Mouse (Mus musculus) heart, adult 2 months (tissue): ENCODE results near the gene Lca5l.
A peak's percentile ranks its signal among the peaks of the same experiment; 100 is the strongest.

Experiments
- CTCF ChIP-seq: fragments of 200-600 bp; IDR thresholded peaks from 2 replicates; pipeline ENCODE4 v1.8.1; 2022; ENCODE audit warnings: antibody characterized with exemption, mild to moderate bottlenecking, moderate library complexity
- EP300 ChIP-seq: fragments of 200-500 bp; IDR thresholded peaks from 2 replicates; pipeline ENCODE4 v1.6.1; 2011; ENCODE audit warnings: low read depth, low read length, control low read depth; ENCODE audit not compliant: insufficient read depth

DNA sequence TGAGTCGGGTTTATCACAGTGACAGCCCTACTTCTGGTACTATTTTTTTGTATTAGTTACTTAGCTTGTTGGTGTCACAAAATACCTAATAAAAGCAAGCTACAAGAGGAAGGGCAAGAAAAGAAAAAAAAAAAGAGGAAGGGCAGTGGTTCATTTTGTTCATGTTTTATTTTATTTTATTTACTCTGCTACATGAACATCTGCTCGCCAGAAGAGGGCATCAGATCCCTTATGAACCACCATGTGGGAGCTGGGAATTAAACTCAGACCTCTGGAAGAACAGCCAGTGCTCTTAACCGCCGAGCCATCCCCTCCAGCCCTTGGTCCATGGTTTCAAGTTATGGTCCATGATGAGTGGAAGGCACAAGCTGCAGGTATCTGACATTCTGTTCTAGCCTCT is 77.3 kb downstream of the Lca5l start:
- TF ChIP-seq CTCF = peak; percentile 41
- no peak for TF ChIP-seq EP300
